Mouse (Mus musculus) thymus, postnatal 10 days (tissue): Measurements from ENCODE around the gene Il6.
"Not testable (repeated sequence)": the region's sequence is repeated elsewhere in the genome, so short reads cannot be mapped to it uniquely, and the experiment has no call there.

Experiments
- DNase-seq, 2 experiments: peaks; one replicate each; pipeline ENCODE4 v3.0.0; 2021; ENCODE audit warnings: low spot score in 2 of 2

Gene Il6

DNA sequence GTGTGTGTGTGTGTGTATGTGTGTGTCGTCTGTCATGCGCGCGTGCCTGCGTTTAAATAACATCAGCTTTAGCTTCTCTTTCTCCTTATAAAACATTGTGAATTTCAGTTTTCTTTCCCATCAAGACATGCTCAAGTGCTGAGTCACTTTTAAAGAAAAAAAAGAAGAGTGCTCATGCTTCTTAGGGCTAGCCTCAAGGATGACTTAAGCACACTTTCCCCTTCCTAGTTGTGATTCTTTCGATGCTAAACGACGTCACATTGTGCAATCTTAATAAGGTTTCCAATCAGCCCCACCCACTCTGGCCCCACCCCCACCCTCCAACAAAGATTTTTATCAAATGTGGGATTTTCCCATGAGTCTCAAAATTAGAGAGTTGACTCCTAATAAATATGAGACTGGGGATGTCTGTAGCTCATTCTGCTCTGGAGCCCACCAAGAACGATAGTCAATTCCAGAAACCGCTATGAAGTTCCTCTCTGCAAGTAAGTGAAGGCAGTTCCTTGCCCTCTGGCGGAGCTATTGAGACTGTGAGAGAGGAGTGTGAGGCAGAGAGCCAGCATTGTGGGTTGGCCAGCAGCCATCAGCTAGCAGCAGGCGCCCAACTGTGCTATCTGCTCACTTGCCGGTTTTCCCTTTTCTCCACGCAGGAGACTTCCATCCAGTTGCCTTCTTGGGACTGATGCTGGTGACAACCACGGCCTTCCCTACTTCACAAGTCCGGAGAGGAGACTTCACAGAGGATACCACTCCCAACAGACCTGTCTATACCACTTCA, at the start of gene Il6:
Gene Il6 (plus strand): TSS at position 389 of the 778 bp plus-strand sequence.
- no peak for DNase-seq

DNA sequence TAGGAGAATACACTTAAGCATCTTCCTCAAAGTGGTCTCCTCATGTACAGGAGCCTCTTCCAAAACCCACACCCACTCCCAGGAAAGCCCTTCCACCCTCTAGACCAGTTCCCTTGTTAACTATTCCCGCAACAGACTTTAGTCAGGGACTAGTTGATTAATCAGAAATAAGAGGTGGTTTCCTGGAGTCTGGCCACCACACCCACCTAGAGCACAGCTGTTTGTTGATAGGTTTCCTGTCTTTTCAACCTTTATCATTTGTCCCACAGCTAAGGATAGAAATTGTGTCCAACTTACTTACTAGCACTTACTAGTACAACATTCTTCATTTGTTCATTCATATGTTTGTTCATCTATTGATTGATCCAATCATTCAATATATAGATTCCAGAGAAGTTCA, 49.4 kb upstream of the Il6 start:
- no peak for DNase-seq

GRCm38 (mm10) chr5:29970212-29970611, 42.7 kb upstream of the Il6 start:
- DNase-seq: no peak

- DNase-seq: no peak
These were observed 40.1 kb upstream of the Il6 start for GRCm38 (mm10) chr5:29972796-29973195.

DNA sequence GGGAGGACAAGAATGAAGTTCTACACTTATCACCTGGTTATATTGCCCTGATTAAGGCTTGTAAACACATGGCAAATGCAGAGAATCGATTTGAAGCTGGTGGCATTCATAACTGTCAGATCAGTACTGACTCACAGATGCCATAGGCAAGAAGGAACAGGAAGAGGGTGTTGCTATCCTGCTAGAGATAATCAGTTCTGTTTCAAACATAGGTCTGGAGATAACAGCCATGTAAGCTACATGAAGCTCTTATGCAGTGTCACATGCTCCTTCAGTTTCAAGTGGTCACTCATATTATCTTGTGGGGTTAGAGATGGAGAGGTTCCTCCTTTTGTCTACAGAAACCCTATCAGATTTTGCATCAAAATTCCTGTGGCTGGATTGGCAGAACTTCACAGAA, 39.4 kb upstream of the Il6 start:
- DNase-seq: no peak

GRCm38 (mm10) chr5:29974115-29974514, 38.8 kb upstream of the Il6 start:
- DNase-seq: no peak

GRCm38 (mm10) chr5:29993583-29993982, 19.3 kb upstream of the Il6 start:
- DNase-seq: no peak

- DNase-seq: no peak
These were observed 18.6 kb upstream of the Il6 start for GRCm38 (mm10) chr5:29994344-29994743.

DNA sequence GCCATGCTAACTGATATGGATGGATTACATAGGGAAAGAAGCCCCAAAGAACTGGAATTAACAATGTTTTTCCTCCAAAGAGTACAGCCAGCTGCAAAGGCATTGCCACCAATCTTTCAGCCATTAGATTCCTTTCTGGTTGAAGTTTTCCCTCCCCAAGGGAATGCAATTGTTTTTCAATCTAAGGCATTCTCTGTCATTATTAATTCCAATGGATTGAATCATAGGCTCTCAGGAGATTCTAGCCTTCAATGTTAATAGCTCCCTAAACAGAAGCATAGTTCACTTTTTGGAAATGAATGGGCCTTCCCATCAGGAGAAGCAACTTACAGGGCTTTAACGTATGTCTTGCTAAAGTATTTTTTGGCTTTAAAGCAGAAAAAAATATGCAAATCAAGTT, 15.6 kb upstream of the Il6 start:
- no peak for DNase-seq

- no peak for DNase-seq
These were observed 12.0 kb upstream of the Il6 start for GRCm38 (mm10) chr5:30000921-30001320.

GRCm38 (mm10) chr5:30014580-30014979, 1.7 kb downstream of the Il6 start:
- peak in 1 of 2 experiments; percentile 15 for DNase-seq

GRCm38 (mm10) chr5:30035862-30036261, 22.9 kb downstream of the Il6 start:
- not testable (repeated sequence) for DNase-seq

GRCm38 (mm10) chr5:30037111-30037510, 24.2 kb downstream of the Il6 start:
- not testable (repeated sequence) for DNase-seq

GRCm38 (mm10) chr5:30039324-30039723, 26.4 kb downstream of the Il6 start:
- not testable (repeated sequence) for DNase-seq

DNA sequence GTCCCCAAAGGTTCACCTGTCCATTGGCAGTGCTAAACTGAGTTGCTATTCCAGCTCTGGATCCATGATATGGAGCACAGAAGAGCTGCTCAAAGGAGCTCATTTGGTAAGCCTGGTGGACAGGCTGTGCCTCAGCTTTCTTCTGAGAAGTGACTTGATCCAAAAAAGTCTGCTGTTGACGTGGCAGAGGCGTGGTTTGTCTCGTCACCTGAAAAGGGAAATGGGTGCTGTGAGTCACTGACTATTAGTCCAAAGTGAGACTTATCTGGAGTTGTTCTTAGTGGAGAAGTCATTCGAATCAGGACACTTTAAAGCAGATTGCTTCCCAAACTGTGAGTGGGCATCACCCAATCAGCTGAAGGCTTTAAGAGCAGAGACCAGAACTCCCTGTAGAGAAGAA, 26.9 kb downstream of the Il6 start:
- not testable (repeated sequence) for DNase-seq

DNA sequence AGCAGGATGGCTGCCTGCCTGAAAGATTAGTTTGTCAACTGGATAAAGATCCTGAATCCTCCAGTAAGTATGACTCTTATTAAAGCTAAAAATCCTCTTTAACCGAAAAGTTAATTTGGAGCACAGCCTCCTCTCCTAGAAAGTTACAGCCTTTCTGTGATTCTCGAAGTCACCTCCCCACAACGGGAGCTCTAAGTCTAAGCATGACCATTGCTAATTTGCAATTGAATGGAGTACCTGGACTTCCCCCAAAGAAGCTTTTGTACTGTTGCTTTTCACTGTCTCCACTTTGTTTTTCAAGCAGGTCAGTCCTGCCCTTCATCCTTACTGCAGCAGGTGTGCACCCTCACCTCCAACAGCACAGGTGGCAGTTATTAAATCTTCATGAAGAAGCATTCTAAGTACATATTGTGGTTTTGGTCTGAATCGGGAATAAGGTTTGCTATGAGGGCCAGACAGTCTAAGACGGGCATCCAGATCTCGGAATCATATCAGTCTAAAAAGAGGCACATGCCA, 45.4 kb downstream of the Il6 start:
- no peak for DNase-seq

DNA sequence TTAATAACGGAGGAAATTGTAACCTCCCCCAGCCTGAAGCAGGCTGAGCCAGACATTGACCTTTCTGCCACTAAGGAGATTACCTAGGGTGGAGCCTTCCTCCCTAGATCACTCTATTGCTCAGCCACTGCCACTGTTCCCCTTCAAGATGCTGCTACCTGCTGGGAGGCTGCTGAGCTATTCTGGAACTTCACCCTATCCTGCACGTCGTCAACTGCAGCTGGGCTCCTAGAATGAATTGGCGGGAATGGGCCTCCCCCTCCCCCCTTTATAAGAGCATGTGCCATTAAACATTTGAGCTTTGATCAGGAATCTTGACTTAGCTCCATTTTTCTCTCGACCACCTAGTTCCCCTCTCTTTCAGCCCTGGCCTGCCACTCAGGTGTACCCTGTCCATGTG, 46.7 kb downstream of the Il6 start:
- not testable (repeated sequence) for DNase-seq

DNA sequence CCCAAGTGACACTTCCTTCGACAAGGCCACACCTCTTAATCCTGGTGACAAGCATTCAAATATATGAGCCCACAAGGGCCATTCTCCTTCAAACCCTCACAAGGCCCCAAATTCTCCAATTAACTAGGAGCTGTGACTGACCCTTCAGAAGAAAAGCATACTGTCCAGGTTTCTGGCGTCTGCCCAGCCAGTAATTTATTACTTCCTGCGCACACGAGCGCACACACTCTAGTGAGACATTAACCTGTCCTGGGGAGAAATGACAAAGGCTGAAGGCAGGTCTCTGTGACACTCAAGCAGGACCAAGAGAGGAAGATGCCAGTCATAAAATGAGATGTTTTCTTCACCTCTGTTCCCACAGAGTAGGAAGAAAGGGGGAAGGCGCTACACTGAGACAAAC, 54.8 kb downstream of the Il6 start:
- DNase-seq: no peak
